Mouse (Mus musculus) megakaryocyte, embryonic 14.5 days (primary cell): Measurements from ENCODE around the gene U2af2. TPM values are rescaled to one million over a fixed set of nuclear protein-coding genes. Genes with fewer than 3 reads are reported as not detected.
"Not testable (repeated sequence)": the region's sequence is repeated elsewhere in the genome, so short reads cannot be mapped to it uniquely, and the experiment has no call there.

Source experiments
- H3K27me3 ChIP-seq: replicated peaks from 2 replicates; pipeline ENCODE3; 2012; ENCODE audit warnings: inconsistent platforms
- H3K36me3 ChIP-seq: replicated peaks from 2 replicates; pipeline ENCODE3; 2012; ENCODE audit warnings: low read length, inconsistent platforms, mixed read lengths
- H3K4me1 ChIP-seq: 2 replicates; pipeline ENCODE4 v1.6.1; 2012; ENCODE audit warnings: inconsistent platforms
- H3K4me3 ChIP-seq: replicated peaks from 2 replicates; pipeline ENCODE3; 2012; ENCODE audit warnings: moderate library complexity, mild to moderate bottlenecking, inconsistent platforms
- H3K9me3 ChIP-seq: 2 replicates; pipeline ENCODE4 v1.6.1; 2012; ENCODE audit warnings: inconsistent platforms
- FLI1 ChIP-seq: IDR thresholded peaks from 2 replicates; pipeline ENCODE4 v1.6.1; 2012; ENCODE audit warnings: low read length, inconsistent platforms, mixed read lengths
- GATA1 ChIP-seq: IDR thresholded peaks from 3 replicates; pipeline ENCODE4 v1.6.1; 2012; ENCODE audit warnings: mixed read lengths, low read length, inconsistent platforms, borderline replicate concordance
- polyA plus RNA-seq: library from polyadenylated mRNA; stranded (reverse); fragments of >175 nt; gene quantifications from 2 replicates; pipeline ENCODE4 v1.2.3, GENCODE M21; 2012; ENCODE audit warnings: low replicate concordance; ENCODE audit not compliant: insufficient read depth

Gene U2af2
- polyA plus RNA-seq, 1 experiment: 251 TPM

DNA sequence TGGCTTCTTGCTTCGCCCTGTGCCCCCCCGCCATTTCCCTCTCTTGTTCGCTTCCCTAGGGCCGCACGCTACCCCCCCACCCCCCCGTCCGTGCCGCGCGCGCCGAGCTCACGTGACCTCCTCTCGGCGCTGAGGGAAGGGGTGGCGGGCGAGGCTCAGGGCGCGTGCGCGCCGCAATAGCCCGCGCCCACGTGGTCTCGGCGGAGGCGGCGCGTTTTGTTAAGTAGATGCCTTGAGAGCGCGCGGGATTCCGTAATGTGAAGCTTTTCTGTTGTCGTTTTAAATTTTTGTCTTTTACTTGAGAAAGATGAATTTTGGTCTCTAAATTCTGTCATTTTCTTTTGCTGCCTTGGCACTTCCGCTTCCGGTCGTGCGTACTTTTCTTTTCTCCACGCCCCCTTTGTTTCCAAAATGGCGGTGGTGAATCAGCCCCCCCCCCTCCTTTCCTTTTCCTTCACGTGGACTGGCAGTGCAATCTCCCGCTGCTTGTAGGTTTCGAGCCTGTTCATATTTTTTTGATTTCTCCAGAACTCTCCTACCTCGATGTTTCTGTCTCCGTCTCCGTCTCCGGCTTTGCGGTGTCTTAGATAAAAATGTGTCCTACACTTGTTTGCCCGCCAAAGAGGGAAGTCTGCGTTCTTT, 538 bp downstream of the U2af2 start:
- Histone ChIP-seq H3K9me3 (no peaks in the 10 kb centered on the region), H3K4me1 (peaks cover 71% of the 10 kb centered on the region), H3K4me3 (peak overlapping the region; percentile 95), H3K36me3 (peaks cover 29% of the 10 kb centered on the region), H3K27me3 (peaks cover 6% of the 10 kb centered on the region)
- no peak for TF ChIP-seq FLI1
- no peak for TF ChIP-seq GATA1

DNA sequence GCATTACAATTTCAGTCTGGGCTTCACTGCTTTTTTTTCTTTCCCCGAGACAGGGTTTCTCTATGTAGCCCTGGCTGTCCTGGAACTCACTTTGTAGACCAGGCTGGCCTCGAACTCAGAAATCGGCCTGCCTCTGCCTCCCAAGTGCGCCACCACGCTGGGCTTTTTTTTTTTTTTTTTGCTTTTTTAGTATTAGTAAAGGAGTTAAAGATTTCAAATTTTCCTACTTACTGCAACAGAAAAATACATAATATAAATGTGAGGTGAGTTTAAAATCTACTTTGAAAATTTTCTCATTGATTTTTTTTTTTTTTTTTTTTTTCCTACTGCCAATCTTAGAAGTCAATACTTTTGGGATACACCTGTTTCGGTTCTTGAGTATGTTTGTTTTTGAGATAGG, 2.9 kb downstream of the U2af2 start:
- no peak for TF ChIP-seq GATA1
- TF ChIP-seq FLI1: no peak
- Histone ChIP-seq H3K4me1 (peaks cover 65% of the 10 kb centered on the region), H3K9me3 (no peaks in the 10 kb centered on the region), H3K4me3 (no peak overlapping the region), H3K27me3 (no peaks in the 10 kb centered on the region), H3K36me3 (peaks cover 53% of the 10 kb centered on the region)

DNA sequence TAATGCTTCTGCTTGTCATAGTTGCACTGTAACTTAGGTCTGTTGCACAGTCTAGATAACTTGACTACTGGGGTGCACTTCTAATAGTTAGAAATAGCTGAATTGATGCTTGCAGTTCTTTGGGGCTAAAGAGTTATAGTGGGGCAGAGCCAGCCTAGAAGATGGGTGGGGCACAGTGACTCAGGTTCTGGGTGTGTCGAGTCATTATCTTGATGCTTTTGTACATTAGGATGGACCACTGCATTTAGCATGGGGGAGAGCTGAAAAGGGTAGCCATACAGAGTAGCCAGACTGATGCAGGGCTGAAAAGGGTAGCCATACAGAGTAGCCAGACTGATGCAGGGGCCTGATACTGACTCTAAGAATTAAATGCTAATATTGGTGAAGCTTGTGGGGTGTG, 11.6 kb downstream of the U2af2 start:
- TF ChIP-seq FLI1: no peak
- no peak for TF ChIP-seq GATA1
- Histone ChIP-seq H3K4me3 (no peak overlapping the region), H3K27me3 (no peaks in the 10 kb centered on the region), H3K4me1 (peaks cover 69% of the 10 kb centered on the region), H3K36me3 (peaks cover 98% of the 10 kb centered on the region), H3K9me3 (no peaks in the 10 kb centered on the region)

DNA sequence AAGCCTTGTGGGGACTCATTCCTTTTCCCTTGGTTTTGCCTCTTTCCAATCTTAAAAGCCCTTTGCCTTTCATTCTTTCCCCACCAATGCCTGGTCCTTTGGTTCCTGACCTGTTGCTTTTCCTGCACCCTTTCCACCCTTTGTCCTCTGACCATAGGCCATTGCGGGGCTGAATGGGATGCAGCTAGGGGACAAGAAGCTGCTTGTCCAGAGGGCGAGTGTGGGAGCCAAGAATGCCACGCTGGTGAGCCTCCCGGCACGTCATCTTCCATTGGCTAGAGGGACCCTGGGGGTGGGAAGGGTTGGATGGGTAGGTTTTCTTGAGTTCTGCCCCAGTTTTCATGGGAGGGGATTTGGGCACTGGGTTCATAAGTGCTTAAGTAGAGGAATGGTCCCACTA, 13.0 kb downstream of the U2af2 start:
- H3K9me3 ChIP-seq: no peaks in the 10 kb centered on the region
- no peaks in the 10 kb centered on the region for H3K27me3 ChIP-seq
- TF ChIP-seq FLI1 (no peak), GATA1 (no peak)
- H3K4me1 ChIP-seq: peaks cover 67% of the 10 kb centered on the region
- peaks cover 91% of the 10 kb centered on the region for H3K36me3 ChIP-seq
- no peak overlapping the region for H3K4me3 ChIP-seq

DNA sequence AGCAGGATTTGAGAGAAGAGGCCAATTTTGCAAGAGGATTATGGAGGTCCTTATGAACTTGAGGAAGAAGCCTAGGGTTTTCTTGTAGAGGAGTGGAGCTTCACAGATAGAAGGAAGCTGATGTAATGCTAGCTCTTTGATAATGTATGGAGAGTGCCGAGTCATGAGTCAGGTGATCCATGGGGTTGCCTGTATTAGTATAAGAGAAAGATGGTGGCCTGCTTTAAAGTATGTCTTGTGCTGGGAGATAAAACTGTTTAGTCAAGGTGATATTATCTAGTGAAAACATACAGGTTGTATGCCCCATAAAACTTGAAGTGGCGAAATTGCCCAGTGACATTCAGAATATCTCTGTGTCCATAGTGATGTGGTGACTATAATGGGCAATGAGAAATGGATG, 15.0 kb downstream of the U2af2 start:
- no peak overlapping the region for H3K4me3 ChIP-seq
- H3K36me3 ChIP-seq: peaks cover 73% of the 10 kb centered on the region

DNA sequence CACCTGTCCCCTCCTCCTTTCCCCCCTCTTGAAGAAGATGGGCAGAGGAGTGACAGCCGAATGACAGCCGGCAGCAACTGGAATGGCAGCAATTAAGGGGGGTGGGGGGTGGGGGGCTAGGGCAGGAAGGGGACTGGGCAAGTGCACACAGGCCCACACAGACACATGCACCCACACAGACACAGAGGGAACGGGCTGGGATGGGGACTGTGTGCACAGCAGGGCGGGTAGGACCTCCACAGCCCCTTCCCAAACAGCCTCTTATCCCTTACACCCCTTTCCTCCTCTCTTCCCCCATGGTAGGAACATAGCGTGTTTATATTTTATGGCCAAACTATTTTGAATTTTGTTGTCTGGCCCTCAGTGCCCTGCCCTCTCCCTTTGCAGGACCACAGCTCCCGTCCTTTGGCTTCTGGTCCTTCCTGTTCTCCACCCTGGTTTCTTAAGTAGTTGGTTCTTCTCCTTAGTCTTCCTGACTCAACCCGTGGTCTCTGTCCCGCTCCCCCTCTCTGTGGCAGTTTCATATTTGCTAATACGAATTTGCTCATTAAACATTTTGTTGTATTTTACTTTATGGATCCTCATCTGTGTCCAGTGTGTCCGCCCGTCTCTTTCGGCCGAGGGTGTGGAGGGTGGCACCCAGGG, 17.5 kb downstream of the U2af2 start:
- Histone ChIP-seq H3K36me3 (peaks cover 70% of the 10 kb centered on the region), H3K4me3 (peak overlapping the region; percentile 98), H3K4me1 (peaks cover 61% of the 10 kb centered on the region)
- not testable (repeated sequence) for H3K27me3 ChIP-seq, H3K9me3 ChIP-seq

More for the DNA sequence above, 15.0 kb downstream of the U2af2 start:
- peaks cover 60% of the 10 kb centered on the region for H3K4me1 ChIP-seq
- H3K9me3 ChIP-seq: no peaks in the 10 kb centered on the region
- no peak for TF ChIP-seq FLI1
- H3K27me3 ChIP-seq: no peaks in the 10 kb centered on the region

DNA sequence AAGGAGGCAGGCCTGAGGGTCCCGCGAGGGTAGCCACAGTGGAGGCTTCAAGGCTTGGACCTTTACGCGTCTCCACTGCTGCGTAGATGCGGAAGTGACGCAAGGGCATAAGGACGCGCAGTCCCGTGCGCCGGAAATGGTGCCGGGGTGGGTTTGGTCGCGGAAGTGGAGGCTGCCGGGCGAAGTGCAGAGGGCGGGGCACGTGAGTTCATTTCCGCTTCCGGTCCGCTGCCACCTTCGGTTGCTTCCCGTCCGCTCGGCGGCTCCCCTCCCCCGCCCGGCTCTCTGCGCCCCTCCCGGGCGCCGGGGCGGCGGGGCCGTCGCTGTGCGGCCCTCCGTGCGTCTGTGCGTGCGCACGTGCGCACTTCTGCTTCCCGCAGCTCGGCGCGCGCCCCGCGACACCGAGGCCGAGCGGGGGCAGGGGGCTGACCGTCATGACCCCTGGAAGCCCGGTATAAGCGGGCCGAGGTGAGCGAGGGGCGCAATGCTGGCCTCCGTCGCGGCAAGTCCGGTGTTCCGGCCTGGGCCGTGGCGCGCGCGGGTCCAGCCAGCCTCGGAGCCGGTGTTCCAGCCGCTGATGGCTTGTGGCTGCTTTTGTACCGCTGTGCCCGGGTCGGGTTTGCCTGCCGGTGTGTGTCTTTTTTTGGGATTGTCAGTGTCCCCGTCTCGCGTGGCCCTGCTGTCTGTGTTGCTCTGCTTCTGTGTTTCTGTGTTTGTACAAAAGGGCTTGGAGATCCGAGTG, 18.2 kb downstream of the U2af2 start, which contains the start of gene Epn1:
Gene Epn1, plus strand, starts transcription at position 226 of the 742 bp plus-strand sequence.
- no peaks in the 10 kb centered on the region for H3K9me3 ChIP-seq
- peak within 1 kb of the TSS; percentile 98 for H3K4me3 ChIP-seq
- no peaks in the 10 kb centered on the region for H3K27me3 ChIP-seq
- H3K36me3 ChIP-seq: peaks cover 70% of the 10 kb centered on the region
- TF ChIP-seq FLI1 (peak; percentile 98), GATA1 (no peak)
- H3K4me1 ChIP-seq: peaks cover 64% of the 10 kb centered on the region

DNA sequence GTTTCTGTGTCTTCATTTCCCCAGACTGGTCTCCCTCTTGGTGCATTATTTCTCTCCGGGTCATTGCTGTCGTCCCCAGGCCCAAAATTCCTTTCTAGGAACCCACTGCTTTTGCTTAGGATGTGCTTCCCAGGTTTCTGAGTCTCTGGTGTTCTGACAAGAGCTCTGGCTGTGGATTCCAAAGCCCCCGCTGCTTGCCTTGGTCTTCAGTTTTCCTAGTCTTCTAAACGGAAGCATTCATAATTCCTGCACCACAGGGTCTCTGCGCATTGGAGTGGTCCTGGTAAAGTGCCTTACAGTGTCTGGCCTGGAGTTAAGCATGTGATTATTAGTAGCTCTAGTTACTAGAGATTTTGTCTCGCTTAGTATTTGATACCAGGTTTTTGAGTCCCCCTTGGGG, 18.9 kb downstream of the U2af2 start:
- Histone ChIP-seq H3K4me1 (peaks cover 65% of the 10 kb centered on the region), H3K27me3 (no peaks in the 10 kb centered on the region), H3K4me3 (peak overlapping the region; percentile 98), H3K36me3 (peaks cover 70% of the 10 kb centered on the region), H3K9me3 (no peaks in the 10 kb centered on the region)
- TF ChIP-seq FLI1: no peak
- no peak for TF ChIP-seq GATA1

DNA sequence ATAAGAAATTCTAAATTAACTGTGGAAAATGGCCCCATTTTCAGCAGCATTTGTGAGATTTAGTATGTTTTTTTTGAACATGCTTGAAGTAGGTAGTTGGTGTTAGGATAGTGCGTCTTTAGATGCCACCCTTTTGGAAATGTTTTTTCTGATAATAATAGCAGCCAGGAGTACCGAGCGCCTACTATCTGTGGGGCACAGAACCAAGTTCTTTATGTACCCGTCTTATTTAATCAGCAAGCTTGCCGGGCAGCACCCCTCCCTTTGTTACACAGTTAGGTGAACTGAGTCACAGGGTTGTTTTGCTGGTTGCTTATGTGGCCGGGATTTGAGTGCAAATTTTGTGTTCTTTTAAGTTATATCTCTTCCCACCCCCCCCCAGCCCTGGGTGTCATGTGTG, 19.3 kb downstream of the U2af2 start:
- Histone ChIP-seq H3K4me1 (peaks cover 67% of the 10 kb centered on the region), H3K27me3 (no peaks in the 10 kb centered on the region), H3K4me3 (peak overlapping the region; percentile 98), H3K36me3 (peaks cover 71% of the 10 kb centered on the region), H3K9me3 (no peaks in the 10 kb centered on the region)
- TF ChIP-seq GATA1 (no peak), FLI1 (no peak)

DNA sequence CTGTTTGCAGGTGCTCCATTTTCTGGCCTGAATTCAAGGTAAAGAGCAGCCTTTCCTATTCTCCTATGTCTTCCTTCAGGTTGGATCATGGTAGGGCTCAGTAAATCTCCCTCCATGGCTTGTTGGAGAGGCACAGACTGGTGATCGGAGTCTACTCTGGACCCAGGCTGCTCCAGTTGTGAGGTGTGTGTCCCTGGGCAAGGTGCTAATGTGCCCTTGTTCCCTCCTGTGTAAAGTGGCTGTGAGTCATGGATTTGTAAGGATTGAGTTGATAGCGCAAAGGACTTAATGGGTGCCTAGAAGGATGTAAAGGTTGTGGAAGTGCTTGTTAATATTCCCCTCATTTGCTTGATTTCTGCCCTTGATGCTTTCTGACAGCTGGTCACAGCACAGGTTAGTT, 20.0 kb downstream of the U2af2 start:
- Histone ChIP-seq H3K27me3 (no peaks in the 10 kb centered on the region), H3K4me3 (peak overlapping the region; percentile 98), H3K36me3 (peaks cover 71% of the 10 kb centered on the region), H3K4me1 (peaks cover 64% of the 10 kb centered on the region), H3K9me3 (no peaks in the 10 kb centered on the region)
- TF ChIP-seq GATA1: no peak
- no peak for TF ChIP-seq FLI1
